Mouse (Mus musculus): ENCODE results near the gene Sirpb1a.
"Not testable (repeated sequence)": the region's sequence is repeated elsewhere in the genome, so short reads cannot be mapped to it uniquely, and the experiment has no call there.

Gene Sirpb1a

DNA sequence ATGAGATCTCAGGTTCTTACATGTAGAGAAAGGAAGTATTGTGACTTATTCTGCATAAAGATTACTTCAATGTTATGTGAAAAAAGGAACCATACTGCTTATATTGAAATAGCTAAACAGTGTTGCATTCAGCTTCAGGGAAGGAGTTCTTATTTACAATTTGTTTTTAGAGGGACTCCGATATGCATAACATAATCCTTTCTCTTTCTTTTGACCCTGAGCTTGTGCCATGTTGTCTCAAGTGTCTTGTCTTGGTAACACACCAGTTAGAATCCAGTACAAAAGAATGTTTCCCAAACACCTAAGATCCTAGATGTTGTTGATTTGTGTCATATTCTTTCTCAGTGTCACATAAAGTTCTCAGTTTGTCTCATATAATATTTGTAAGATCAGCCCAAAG, at the start of gene Sirpb1a:
Gene Sirpb1a (minus strand): TSS at position 74 of the 400 bp plus-strand sequence.
- DNase-seq (ENCODE audit: low spot score in 2 of 2), result not testable (repeated sequence)

GRCm38 (mm10) chr3:15474831-15475230, 48.5 kb upstream of the Sirpb1a start:
- not testable (repeated sequence) for DNase-seq (ENCODE audit: low spot score in 2 of 2)

DNA sequence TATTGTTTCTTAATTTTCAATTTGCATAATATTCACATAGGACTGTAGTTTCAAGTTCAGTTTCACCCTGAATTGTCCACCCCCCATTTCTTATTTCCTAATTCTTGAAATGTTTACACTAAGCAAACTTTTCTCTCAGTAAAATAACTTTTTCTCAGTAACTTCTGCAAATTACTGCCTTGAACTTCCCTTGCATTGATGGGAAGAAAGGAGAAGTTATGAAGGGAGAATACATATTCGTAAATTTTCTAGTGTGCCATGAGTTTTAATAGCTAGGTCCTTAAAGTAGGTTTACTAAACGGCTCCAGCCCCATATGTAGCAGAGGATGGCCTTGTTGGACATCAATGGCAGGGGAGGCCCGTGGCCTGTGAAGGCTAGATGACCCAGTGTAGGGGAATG, 43.8 kb upstream of the Sirpb1a start:
- not testable (repeated sequence) for DNase-seq (ENCODE audit: low spot score in 2 of 2)

- not testable (repeated sequence) for DNase-seq (ENCODE audit: low spot score in 2 of 2)
Measured at GRCm38 (mm10) chr3:15443936-15444335, 17.6 kb upstream of the Sirpb1a start.

DNA sequence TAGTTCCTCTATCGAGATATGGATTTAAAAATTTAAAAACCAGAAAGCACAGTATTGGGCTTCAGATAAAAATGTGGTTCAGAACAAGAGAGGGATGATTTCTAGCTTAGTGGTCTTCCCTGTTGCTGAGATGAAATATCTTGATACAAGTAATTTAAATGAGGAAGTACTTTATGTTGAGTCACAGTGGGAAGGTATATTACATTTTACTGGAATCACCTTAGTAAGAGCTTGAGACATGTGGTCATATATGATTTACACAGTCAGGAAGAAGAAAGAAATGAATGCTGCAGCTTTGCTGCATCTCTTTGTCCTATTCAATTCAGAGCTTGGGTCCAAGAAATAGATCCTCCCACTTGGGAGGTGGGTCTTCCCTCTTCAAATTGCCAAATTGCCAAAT, 13.5 kb upstream of the Sirpb1a start:
- not testable (repeated sequence) for DNase-seq (ENCODE audit: low spot score in 2 of 2)

DNA sequence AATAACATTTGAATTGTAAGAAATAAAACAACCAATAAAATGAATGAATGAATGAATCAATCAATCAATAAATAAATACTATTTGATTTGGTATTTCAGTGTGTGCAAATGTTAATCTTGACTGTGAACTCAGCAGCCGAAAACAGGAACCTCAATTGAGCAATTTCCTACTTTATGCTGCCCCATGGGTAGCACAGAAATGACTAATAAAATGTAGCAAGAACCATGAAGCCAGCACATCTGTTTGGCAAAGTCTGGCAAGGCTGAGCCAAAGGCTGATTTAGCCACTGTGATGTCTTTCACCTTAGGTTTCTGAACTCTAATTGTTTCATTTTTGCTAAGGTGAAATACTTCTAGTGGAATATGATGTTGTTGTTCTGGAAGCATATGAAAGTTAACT, 1.6 kb upstream of the Sirpb1a start:
- DNase-seq (ENCODE audit: low spot score in 2 of 2), result no peak

DNA sequence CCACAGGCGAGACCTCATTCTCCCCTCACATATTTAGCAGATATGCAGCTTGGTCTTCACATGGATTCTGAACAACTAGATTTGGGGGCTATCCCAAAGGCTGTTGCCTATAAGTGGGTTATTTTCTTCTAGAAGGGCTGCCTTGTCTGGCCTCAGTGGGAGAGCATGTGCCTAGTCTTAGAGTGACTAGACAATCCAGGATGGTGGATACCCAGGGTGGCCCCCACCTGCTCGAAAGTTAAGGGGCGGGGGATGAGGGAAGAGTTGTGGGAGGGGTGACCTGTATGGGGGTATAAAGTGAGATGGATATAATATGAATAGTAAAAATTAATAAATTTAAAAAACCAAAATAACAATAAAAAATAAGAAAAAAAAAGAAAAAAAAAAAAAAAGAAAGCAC, 70.6 kb downstream of the Sirpb1a start:
- not testable (repeated sequence) for DNase-seq (ENCODE audit: low spot score in 2 of 2)

- DNase-seq (ENCODE audit: low spot score in 2 of 2), result not testable (repeated sequence)
Measured at GRCm38 (mm10) chr3:15350318-15350717, 76.0 kb downstream of the Sirpb1a start.

GRCm38 (mm10) chr3:15345606-15346005, 80.7 kb downstream of the Sirpb1a start:
- DNase-seq (ENCODE audit: low spot score in 2 of 2), result not testable (repeated sequence)

DNA sequence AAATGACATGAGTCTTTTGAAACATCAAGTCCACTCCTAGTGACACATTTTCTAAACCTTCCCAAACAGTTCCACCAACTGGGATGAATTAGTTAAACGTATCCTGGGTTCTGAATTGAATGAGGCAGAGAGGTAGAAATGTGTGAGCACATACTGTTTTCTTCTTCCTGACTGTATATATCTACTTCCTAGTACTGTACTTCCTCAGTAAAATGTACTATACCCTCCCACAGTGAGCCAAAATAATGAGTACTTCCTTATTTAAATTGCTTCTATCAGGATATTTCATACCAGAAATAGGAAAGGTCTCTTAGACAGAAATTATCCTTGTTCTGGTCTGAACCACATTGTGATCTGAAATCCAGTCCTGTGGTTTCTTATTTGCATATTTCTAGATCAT, 86.0 kb downstream of the Sirpb1a start:
- DNase-seq (ENCODE audit: low spot score in 2 of 2), result no peak

DNA sequence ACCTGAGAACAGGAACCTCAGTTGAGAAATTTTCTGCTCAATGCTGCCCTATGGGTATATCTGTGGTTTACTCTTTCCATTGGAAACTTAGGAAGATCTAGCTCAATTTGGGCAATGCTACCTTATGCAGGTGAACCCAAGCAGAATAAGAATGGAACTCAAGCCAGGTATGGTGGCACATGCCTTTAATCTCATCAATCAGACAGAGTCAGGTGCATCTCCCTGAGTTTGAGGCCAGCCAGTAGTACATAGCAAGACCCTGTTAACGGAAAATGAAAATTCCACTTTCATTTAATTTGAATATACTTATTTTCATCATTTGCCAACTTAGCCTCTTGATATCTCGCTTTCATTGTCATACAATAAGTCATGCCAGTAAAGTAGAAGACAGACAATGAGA, 92.1 kb downstream of the Sirpb1a start:
- DNase-seq (ENCODE audit: low spot score in 2 of 2), result no peak

GRCm38 (mm10) chr3:15332063-15332462, 94.3 kb downstream of the Sirpb1a start, which contains the start of gene Gm9733:
Gene Gm9733, minus strand, starts transcription at chr3:15332302.
- no peak for DNase-seq (ENCODE audit: low spot score in 2 of 2)

DNA sequence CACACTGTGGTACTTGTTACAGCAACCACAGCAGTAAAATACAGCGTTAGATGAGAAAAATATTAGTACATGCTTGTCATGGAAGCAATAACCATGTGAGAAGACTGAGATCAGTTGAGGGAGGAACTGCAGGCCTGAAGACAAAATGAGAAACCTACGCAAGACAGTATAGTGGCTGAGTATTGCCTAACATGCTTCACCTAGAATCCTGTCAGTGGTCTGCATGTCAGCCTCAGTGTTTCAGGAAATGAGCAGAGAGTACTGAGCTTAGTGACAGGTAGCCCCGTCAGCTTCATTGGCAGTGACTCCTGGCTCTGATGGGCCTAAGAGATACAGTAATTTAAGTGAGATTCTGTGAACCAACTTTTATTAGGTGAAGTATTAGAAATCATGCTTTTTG, 94.8 kb downstream of the Sirpb1a start:
- no peak for DNase-seq (ENCODE audit: low spot score in 2 of 2)

GRCm38 (mm10) chr3:15329549-15329948, 96.8 kb downstream of the Sirpb1a start:
- DNase-seq (ENCODE audit: low spot score in 2 of 2), result no peak

Measured in frontal cortex, postnatal 10 days (tissue).